In genomic region chr16:17826500-17826899, GRCm38 (mm10) we compare ENCODE assay signal across 17 mouse cellular contexts. TPM values are rescaled to one million over a fixed set of nuclear protein-coding genes. Genes with fewer than 3 reads are reported as not detected.
"Had no signal": no experiment of that assay in that cellular context is flagged by ENCODE, and none has a peak within 500 bp of the region (broad histone marks: within the 10 kb centered on the region; RNA-seq: fewer than 3 reads in every experiment).

No protein-coding gene starts in this region.

- ATAC-seq: liver, embryonic 12.5 days had no signal

- H3K4me1 ChIP-seq: limb, embryonic 15.5 days; liver, embryonic 12.5 days had no signal

- H3K27ac ChIP-seq: kidney, embryonic 15.5 days; limb, embryonic 15.5 days; liver, embryonic 12.5 days; midbrain, embryonic 10.5 days; neural tube, embryonic 15.5 days had no signal

- H3K9me3 ChIP-seq: kidney, embryonic 15.5 days; limb, embryonic 15.5 days; liver, embryonic 12.5 days; midbrain, embryonic 10.5 days; neural tube, embryonic 15.5 days had no signal

- H3K36me3 ChIP-seq: kidney, embryonic 15.5 days; limb, embryonic 15.5 days; liver, embryonic 12.5 days; midbrain, embryonic 10.5 days; neural tube, embryonic 15.5 days had no signal

- H3K4me2 ChIP-seq: kidney, embryonic 15.5 days; limb, embryonic 15.5 days; liver, embryonic 12.5 days; lung, embryonic 14.5 days; neural tube, embryonic 15.5 days had no signal

- H3K4me3 ChIP-seq: kidney, embryonic 15.5 days; limb, embryonic 15.5 days; liver, embryonic 12.5 days; midbrain, embryonic 10.5 days; myocyte; neural tube, embryonic 15.5 days had no signal

- H3K9ac ChIP-seq: kidney, embryonic 15.5 days; limb, embryonic 15.5 days; liver, embryonic 12.5 days; lung, embryonic 14.5 days; neural tube, embryonic 15.5 days had no signal

- DNase-seq: kidney, postnatal 14 days; lung, embryonic 14.5 days; lung, postnatal 10 days; lung, postnatal 4 days; midbrain, embryonic 14.5 days; thymus, adult 18-20 months; thymus, postnatal 14 days had no signal

RNA-seq across cellular contexts. Expression of gene B830017H08Rik, which starts 6.4 kb away (rescaled TPM):
- total RNA-seq: megakaryocyte, adult 5-6 weeks had no signal
- polyA plus RNA-seq: large intestine, adult 2 months; liver, embryonic 12.5 days; liver, embryonic 16.5 days; midbrain, embryonic 10.5 days; stomach, embryonic 14.5 days had no signal
